Mouse (Mus musculus): ENCODE results near the gene Spata13.

- TF ChIP-seq TAL1 (conservative IDR thresholded peaks at IDR 0.05; ENCODE audit: low read depth, low read length) (no peak), CTCF (IDR thresholded peaks at IDR 0.05; ENCODE audit: low read depth, low read length) (no peak), POLR2AphosphoS5 (IDR thresholded peaks at IDR 0.05; ENCODE audit: insufficient replicate concordance, low read depth, low read length) (no peak), GATA1 (IDR thresholded peaks at IDR 0.05; ENCODE audit: borderline replicate concordance, low read length) (no peak)
Observed at GRCm38 (mm10) chr14:60726091-60726490, 92.3 kb downstream of the Spata13 start.
